Mouse (Mus musculus) cerebellum, adult 9-10 months (tissue): ENCODE data around the gene Suco.

ENCODE experiments used
- DNase-seq: peaks from one replicate; pipeline ENCODE4 v3.0.0; 2022

The Suco gene

GRCm38 (mm10) chr1:161888823-161889222, 12.3 kb upstream of the Suco start:
- no peak for DNase-seq

- no peak for DNase-seq
These were observed 11.3 kb upstream of the Suco start for GRCm38 (mm10) chr1:161887679-161888260.

GRCm38 (mm10) chr1:161885762-161886161, 9.3 kb upstream of the Suco start:
- DNase-seq: no peak

- DNase-seq: no peak
These were observed 1.2 kb upstream of the Suco start for GRCm38 (mm10) chr1:161877580-161878142.

- DNase-seq: peak; percentile 78
These were observed 553 bp downstream of the Suco start for GRCm38 (mm10) chr1:161875706-161876552.

GRCm38 (mm10) chr1:161869422-161869821, 7.1 kb downstream of the Suco start:
- DNase-seq: no peak

GRCm38 (mm10) chr1:161868413-161868812, 8.1 kb downstream of the Suco start:
- no peak for DNase-seq

GRCm38 (mm10) chr1:161863742-161864141, 12.7 kb downstream of the Suco start:
- no peak for DNase-seq

- no peak for DNase-seq
These were observed 17.2 kb downstream of the Suco start for GRCm38 (mm10) chr1:161859248-161859647.

- DNase-seq: no peak
These were observed 49.8 kb downstream of the Suco start for GRCm38 (mm10) chr1:161826677-161827076.

GRCm38 (mm10) chr1:161809428-161809827, 67.1 kb downstream of the Suco start:
- DNase-seq: no peak

GRCm38 (mm10) chr1:161808980-161809379, 67.5 kb downstream of the Suco start:
- no peak for DNase-seq

GRCm38 (mm10) chr1:161804541-161804971, 71.9 kb downstream of the Suco start:
- no peak for DNase-seq

- DNase-seq: no peak
These were observed 75.2 kb downstream of the Suco start for GRCm38 (mm10) chr1:161801321-161801720.

- DNase-seq: no peak
These were observed 76.2 kb downstream of the Suco start for GRCm38 (mm10) chr1:161800256-161800655.

- DNase-seq: no peak
These were observed 76.7 kb downstream of the Suco start for GRCm38 (mm10) chr1:161799791-161800190.

- DNase-seq: no peak
These were observed 77.6 kb downstream of the Suco start for GRCm38 (mm10) chr1:161798866-161799265.

- no peak for DNase-seq
These were observed 81.9 kb downstream of the Suco start for GRCm38 (mm10) chr1:161794447-161795211.

- DNase-seq: no peak
These were observed 83.2 kb downstream of the Suco start for GRCm38 (mm10) chr1:161793321-161793720.

GRCm38 (mm10) chr1:161792687-161792969, 83.9 kb downstream of the Suco start:
- no peak for DNase-seq

- DNase-seq: no peak
These were observed 84.4 kb downstream of the Suco start for GRCm38 (mm10) chr1:161791854-161792686.

- no peak for DNase-seq
These were observed 88.1 kb downstream of the Suco start, which contains the start of gene Fasl for GRCm38 (mm10) chr1:161788339-161788738. TSS of gene Fasl (minus strand) at chr1:161788495.
